Mouse (Mus musculus) cerebellum, adult 2 months (tissue): ENCODE results near the gene Atpif1.
"Not testable (repeated sequence)": the region's sequence is repeated elsewhere in the genome, so short reads cannot be mapped to it uniquely, and the experiment has no call there.

ENCODE experiments used
- CTCF ChIP-seq: fragments of 200-500 bp; IDR thresholded peaks from 2 replicates; pipeline ENCODE4 v1.5.1; 2011; ENCODE audit warnings: low read depth, mild to moderate bottlenecking, control low read depth, low read length, moderate library complexity, borderline replicate concordance; ENCODE audit not compliant: insufficient read depth
- POLR2A ChIP-seq: fragments of 200-500 bp; IDR thresholded peaks from 2 replicates; pipeline ENCODE4 v1.6.1; 2011; ENCODE audit warnings: low read length, control low read depth, borderline replicate concordance; ENCODE audit not compliant: insufficient read depth

DNA sequence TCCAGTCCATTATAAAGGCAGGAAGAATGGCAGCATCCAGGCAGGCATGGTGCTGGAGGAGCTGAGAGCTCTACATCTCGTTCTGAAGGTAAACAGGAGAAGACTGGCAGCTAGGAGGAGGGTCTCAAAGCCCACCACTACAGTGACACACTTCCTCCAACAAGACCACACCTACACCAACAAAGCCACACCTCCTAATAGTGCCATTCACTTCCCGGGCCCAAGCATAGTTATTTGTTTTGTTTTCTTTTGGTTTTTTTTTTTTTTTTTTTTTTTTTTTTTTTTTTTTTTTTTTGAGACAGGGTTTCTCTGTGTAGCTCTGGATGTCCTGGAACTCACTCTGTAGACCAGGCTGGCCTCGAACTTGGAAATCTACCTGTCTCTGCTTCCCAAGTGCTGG lies 51.4 kb downstream of the Atpif1 start:
- TF ChIP-seq POLR2A, CTCF: not testable (repeated sequence)
